Mouse (Mus musculus) liver, embryonic 11.5 days (tissue): ENCODE data around the gene Amfr. TPM values are rescaled to one million over a fixed set of nuclear protein-coding genes. Genes with fewer than 3 reads are reported as not detected.

ENCODE experiments used
- ATAC-seq: fragments of 200-750 bp; cut with Nextera tagmentation; replicated peaks from 2 replicates; pipeline ENCODE4 v1.8.0; 2017; ENCODE audit warnings: moderate number of reproducible peaks, mild to moderate bottlenecking, moderate TSS enrichment, moderate library complexity; ENCODE audit not compliant: low FRiP score
- DNase-seq: peaks from one replicate; pipeline ENCODE4 v3.0.0-alpha.2; 2017; ENCODE audit warnings: low spot score
- H3K27ac ChIP-seq: fragments of 300-500 bp; sonication (generic); 2 replicates; pipeline ENCODE4 v1.5.1; 2014; ENCODE audit warnings: mild to moderate bottlenecking, low read depth, low read length, control low read depth
- H3K27me3 ChIP-seq: fragments of 300-500 bp; sonication (generic); replicated peaks from 2 replicates; pipeline ENCODE4 v1.6.1; 2014; ENCODE audit warnings: low read length, mixed read lengths; ENCODE audit not compliant: control insufficient read depth, insufficient read depth
- H3K36me3 ChIP-seq: fragments of 300-500 bp; sonication (generic); 2 replicates; pipeline ENCODE4 v1.6.1; 2014; ENCODE audit warnings: mild to moderate bottlenecking, low read length, moderate library complexity, mixed read lengths; ENCODE audit not compliant: control insufficient read depth, insufficient read depth
- H3K4me1 ChIP-seq: fragments of 300-500 bp; sonication (generic); replicated peaks from 2 replicates; pipeline ENCODE4 v1.6.1; 2014; ENCODE audit warnings: low read length, mixed read lengths; ENCODE audit not compliant: control insufficient read depth, insufficient read depth
- H3K4me2 ChIP-seq: fragments of 300-500 bp; sonication (generic); 2 replicates; pipeline ENCODE4 v1.6.1; 2014; ENCODE audit warnings: mild to moderate bottlenecking, control low read depth, moderate library complexity
- H3K4me3 ChIP-seq: fragments of 300-500 bp; sonication (generic); 2 replicates; pipeline ENCODE4 v1.5.1; 2014; ENCODE audit warnings: low read depth, low read length, control low read depth
- H3K9ac ChIP-seq: fragments of 300-500 bp; sonication (generic); 2 replicates; pipeline ENCODE4 v1.6.1; 2014; ENCODE audit warnings: low read depth, low read length, control low read depth
- H3K9me3 ChIP-seq: fragments of 300-500 bp; sonication (generic); 2 replicates; pipeline ENCODE4 v1.6.1; 2016; ENCODE audit warnings: low read length, inconsistent platforms, mixed read lengths; ENCODE audit not compliant: control insufficient read depth
- WGBS: fragments of 180-500 bp; shearing (Covaris S2); extraction: QIAGEN DNeasy Blood & Tissue Kit; methylation state at CpG from one replicate; pipeline ENCODE4 v1.1.7; 2014; 5-methylcytosine and 5-hydroxymethylcytosine counted together
- polyA plus RNA-seq: library from polyadenylated mRNA; unstranded; fragments of >200 nt; fragmentation: Nextera tagmentation; extraction: Ambion mirVana; gene quantifications from 2 replicates; pipeline ENCODE4 v1.2.1, GENCODE M21; 2014

Amfr gene
- polyA plus RNA-seq, 1 experiment from 2014 or later: 72.4 TPM

- no peak for DNase-seq
- Histone ChIP-seq H3K4me1 (peaks cover 27% of the 10 kb centered on the region), H3K27me3 (no peaks in the 10 kb centered on the region), H3K27ac (no peak overlapping the region), H3K9ac (no peak overlapping the region), H3K4me3 (no peak overlapping the region), H3K4me2 (no peak overlapping the region), H3K9me3 (no peaks in the 10 kb centered on the region), H3K36me3 (peaks cover 13% of the 10 kb centered on the region; the same call in 1 of the 2 replicates)
- 90% methylated on average over 3 of the region's 3 CpGs for WGBS
- ATAC-seq: no peak
Measured at GRCm38 (mm10) chr8:94033601-94034000, 21.0 kb upstream of the Amfr start.

- no peak overlapping the region for H3K9ac ChIP-seq
- no peak for ATAC-seq
- H3K27ac ChIP-seq: no peak overlapping the region
- no peak overlapping the region for H3K4me3 ChIP-seq
- no peak for DNase-seq
- no peaks in the 10 kb centered on the region for H3K9me3 ChIP-seq
- H3K27me3 ChIP-seq: no peaks in the 10 kb centered on the region
- H3K4me1 ChIP-seq: peaks cover 18% of the 10 kb centered on the region
- peaks cover 31% of the 10 kb centered on the region; the same call in 1 of the 2 replicates for H3K36me3 ChIP-seq
- 94% methylated on average over 9 of the region's 9 CpGs for WGBS
- H3K4me2 ChIP-seq: no peak overlapping the region
Measured at GRCm38 (mm10) chr8:94029701-94030100, 17.1 kb upstream of the Amfr start.

- H3K9ac ChIP-seq: no peak overlapping the region
- H3K4me3 ChIP-seq: no peak overlapping the region
- ATAC-seq (no peak), DNase-seq (no peak)
- no peak overlapping the region for H3K27ac ChIP-seq
- H3K36me3 ChIP-seq: peaks cover 47% of the 10 kb centered on the region
- H3K4me1 ChIP-seq: no peaks in the 10 kb centered on the region
- H3K9me3 ChIP-seq: no peaks in the 10 kb centered on the region
- no peak overlapping the region for H3K4me2 ChIP-seq
- no peaks in the 10 kb centered on the region for H3K27me3 ChIP-seq
- 94% methylated on average over 6 of the region's 6 CpGs for WGBS
Measured at GRCm38 (mm10) chr8:94023916-94024315, 11.3 kb upstream of the Amfr start.

- Histone ChIP-seq H3K27me3 (no peaks in the 10 kb centered on the region), H3K4me2 (peak overlapping the region; percentile 93), H3K27ac (peak overlapping the region; percentile 95), H3K9ac (peak overlapping the region; percentile 93), H3K4me3 (peak overlapping the region; percentile 86), H3K9me3 (no peaks in the 10 kb centered on the region), H3K4me1 (peaks cover 23% of the 10 kb centered on the region), H3K36me3 (0 out of 2 replicates have a peak, but pooled peaks cover 2% of the 10 kb centered on the region)
- 0 out of 2 replicates have a peak, but pooled peaks have one; percentile 14 for ATAC-seq
- 23% methylated on average over 7 of the region's 7 CpGs for WGBS
- DNase-seq: no peak
Measured at GRCm38 (mm10) chr8:94013026-94013612, 477 bp upstream of the Amfr start.

GRCm38 (mm10) chr8:94011076-94012012, 1.3 kb downstream of the Amfr start:
- Histone ChIP-seq H3K4me1 (peaks cover 23% of the 10 kb centered on the region), H3K27me3 (no peaks in the 10 kb centered on the region), H3K4me2 (peak overlapping the region; percentile 93), H3K9ac (peak overlapping the region; percentile 93), H3K9me3 (no peaks in the 10 kb centered on the region), H3K4me3 (peak overlapping the region; percentile 86), H3K27ac (peak overlapping the region; percentile 95), H3K36me3 (0 out of 2 replicates have a peak, but pooled peaks cover 2% of the 10 kb centered on the region)
- DNase-seq (no peak), ATAC-seq (peak; percentile 35)
- WGBS: 3% methylated on average over 48 of the region's 48 CpGs

- Histone ChIP-seq H3K27me3 (no peaks in the 10 kb centered on the region), H3K36me3 (0 out of 2 replicates have a peak, but pooled peaks cover 2% of the 10 kb centered on the region), H3K9me3 (no peaks in the 10 kb centered on the region), H3K4me1 (peaks cover 23% of the 10 kb centered on the region), H3K4me2 (peak overlapping the region; percentile 93), H3K9ac (peak overlapping the region; percentile 56), H3K4me3 (peak overlapping the region; percentile 86), H3K27ac (0 out of 2 replicates have a peak overlapping the region, but pooled peaks have one; percentile 4)
- WGBS: 63% methylated on average over 2 of the region's 2 CpGs
- DNase-seq (no peak), ATAC-seq (no peak)
Measured at GRCm38 (mm10) chr8:94010101-94010705, 2.4 kb downstream of the Amfr start.

GRCm38 (mm10) chr8:94009243-94009845, 3.3 kb downstream of the Amfr start:
- WGBS: 48% methylated on average over 15 of the region's 15 CpGs
- Histone ChIP-seq H3K4me2 (peak overlapping the region; percentile 93), H3K27me3 (no peaks in the 10 kb centered on the region), H3K4me1 (peaks cover 23% of the 10 kb centered on the region), H3K4me3 (no peak overlapping the region), H3K9ac (peak overlapping the region; percentile 56), H3K36me3 (no peaks in the 10 kb centered on the region; the same call in 1 of the 2 replicates), H3K9me3 (no peaks in the 10 kb centered on the region), H3K27ac (peak overlapping the region; percentile 40; the same call in 1 of the 2 replicates)
- ATAC-seq (no peak), DNase-seq (no peak)

GRCm38 (mm10) chr8:94004139-94004538, 8.5 kb downstream of the Amfr start:
- Histone ChIP-seq H3K36me3 (peaks cover 20% of the 10 kb centered on the region), H3K9ac (no peak overlapping the region), H3K4me1 (peaks cover 2% of the 10 kb centered on the region), H3K27me3 (no peaks in the 10 kb centered on the region), H3K4me2 (no peak overlapping the region), H3K27ac (no peak overlapping the region), H3K4me3 (no peak overlapping the region), H3K9me3 (no peaks in the 10 kb centered on the region)
- DNase-seq: no peak
- ATAC-seq: no peak
- WGBS: 90% methylated on average over 9 of the region's 9 CpGs
